Mouse (Mus musculus): ENCODE measurements around the gene Zfp804b. TPM values are rescaled to one million over a fixed set of nuclear protein-coding genes. Genes with fewer than 3 reads are reported as not detected.
"Not testable (repeated sequence)": the region's sequence is repeated elsewhere in the genome, so short reads cannot be mapped to it uniquely, and the experiment has no call there.

The Zfp804b gene
- polyA plus RNA-seq (2014; fragmentation: Nextera tagmentation; extraction: Ambion mirVana) = 1.8 and 1.9 TPM in 2 replicates

DNA sequence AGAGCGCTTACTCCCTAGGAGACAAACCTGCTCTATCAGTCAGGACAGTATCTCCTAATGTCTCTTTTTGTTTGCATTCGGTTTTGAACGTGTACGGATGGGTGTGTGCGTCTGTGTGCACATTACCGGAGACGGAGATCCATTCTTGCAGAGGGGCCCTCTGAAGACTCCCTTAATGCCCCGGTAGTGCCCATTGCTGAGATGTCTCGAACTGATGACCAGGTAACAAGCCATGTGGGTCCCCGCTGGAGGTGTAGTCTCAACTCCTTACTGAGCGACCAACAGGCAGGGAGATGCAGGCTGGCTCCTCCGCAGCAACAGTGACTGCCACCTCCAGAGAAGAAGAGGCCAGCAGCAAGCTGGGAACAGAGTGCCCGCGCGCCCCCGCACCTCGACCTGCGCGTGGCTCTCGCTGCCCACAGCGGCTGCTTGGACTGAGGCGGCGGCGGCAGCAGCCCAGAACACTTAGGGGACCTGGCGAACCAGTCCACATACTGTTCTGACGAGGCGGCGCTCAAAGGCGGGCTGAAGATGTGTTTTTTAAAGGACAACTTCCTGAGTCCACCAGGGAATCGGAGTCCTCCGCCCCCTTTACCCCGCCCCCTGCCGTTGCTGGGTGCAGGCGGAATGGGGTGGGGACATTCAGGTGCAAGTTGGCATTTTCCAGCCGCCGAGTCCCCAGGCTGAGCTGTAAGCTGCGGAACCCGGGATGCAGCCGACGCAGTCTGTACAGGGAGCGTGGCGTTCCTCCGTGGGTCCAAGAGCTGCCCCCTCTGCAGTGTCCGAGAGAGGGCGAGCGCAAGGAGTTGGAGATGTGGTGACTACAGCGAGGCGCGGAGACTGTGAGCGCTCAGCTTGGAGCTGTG is at the start of gene Zfp804b:
Gene Zfp804b (minus strand): TSS at position 612 of the 866 bp plus-strand sequence.
- H3K4me3 ChIP-seq (ENCODE audit: low read depth, low read length) = peak within 1 kb of the TSS; percentile 51
- H3K27me3 ChIP-seq (ENCODE audit: insufficient read depth, low read length) = 0 out of 2 replicates have a peak, but pooled peaks cover 2% of the 10 kb centered on the region
- TF ChIP-seq CTCF (IDR thresholded peaks at IDR 0.05; ENCODE audit: low read depth) = peak; percentile 54
- peak; percentile 74 for DNase-seq
- under 1% methylated on average over 50 of the region's 50 CpGs for WGBS
- H3K36me3 ChIP-seq (ENCODE audit: insufficient read depth) = no peaks in the 10 kb centered on the region
- ATAC-seq (ENCODE audit: insufficient read depth) = peak; percentile 98
- peak within 1 kb of the TSS; percentile 77 for H3K4me2 ChIP-seq
- H3K27ac ChIP-seq (ENCODE audit: low read depth) = peak within 1 kb of the TSS; percentile 75; the same call in 1 of the 2 replicates
- no peaks in the 10 kb centered on the region for H3K9me3 ChIP-seq (ENCODE audit: low read depth, low read length)
- H3K4me1 ChIP-seq (ENCODE audit: insufficient read depth) = no peaks in the 10 kb centered on the region
- peak within 1 kb of the TSS; percentile 52 for H3K9ac ChIP-seq

DNA sequence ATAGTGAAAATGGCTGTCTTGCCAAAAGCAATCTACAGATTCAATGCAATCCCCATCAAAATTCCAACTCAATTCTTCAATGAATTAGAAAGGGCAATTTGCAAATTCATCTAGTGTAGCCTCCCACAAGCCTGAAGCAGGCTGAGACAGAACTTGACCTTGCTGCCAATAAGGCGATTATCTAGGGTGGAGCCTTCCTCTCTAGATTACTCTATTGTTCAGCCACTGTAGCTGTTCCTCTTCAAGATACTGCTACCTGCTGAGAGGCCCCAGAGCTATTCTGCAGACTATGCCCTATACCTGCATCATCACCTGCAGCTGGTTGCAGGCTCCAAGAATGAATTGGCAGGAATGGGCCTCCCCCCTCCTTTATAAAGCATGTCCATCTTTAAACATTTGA is 20.1 kb upstream of the Zfp804b start:
- not testable (repeated sequence) for H3K27me3 ChIP-seq (ENCODE audit: insufficient read depth, low read length); H3K27ac ChIP-seq (ENCODE audit: low read depth); H3K4me2 ChIP-seq; H3K36me3 ChIP-seq (ENCODE audit: insufficient read depth); ATAC-seq (ENCODE audit: insufficient read depth); H3K9ac ChIP-seq; H3K4me1 ChIP-seq (ENCODE audit: insufficient read depth); H3K9me3 ChIP-seq (ENCODE audit: low read depth, low read length); H3K4me3 ChIP-seq (ENCODE audit: low read depth, low read length); DNase-seq
- 86% methylated on average over 1 of the region's 1 CpGs for WGBS

DNA sequence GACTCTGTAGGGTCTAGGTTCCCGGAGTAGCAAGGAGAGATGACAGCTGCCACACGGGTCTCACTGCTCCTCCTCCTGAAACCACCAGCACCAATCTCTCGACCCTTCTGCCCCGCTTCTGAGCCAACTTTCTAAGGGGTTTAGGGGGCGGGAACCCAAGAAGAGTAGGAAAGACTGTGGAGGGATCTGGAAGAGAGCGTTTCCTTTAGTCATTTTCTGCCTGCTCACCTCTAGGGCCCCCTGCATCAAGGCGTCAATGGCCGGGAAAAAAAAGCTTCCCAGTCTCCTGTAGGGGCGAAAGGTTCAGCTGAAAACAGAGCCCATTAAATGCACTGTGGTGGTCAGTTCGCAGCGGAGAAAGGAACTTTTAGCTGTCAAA is 444 bp upstream of the Zfp804b start:
- H3K4me3 ChIP-seq (ENCODE audit: low read depth, low read length) = peak overlapping the region; percentile 51
- no peak for TF ChIP-seq CTCF (IDR thresholded peaks at IDR 0.05; ENCODE audit: low read depth)
- H3K27ac ChIP-seq (ENCODE audit: low read depth) = peak overlapping the region; percentile 75; the same call in 1 of the 2 replicates
- ATAC-seq (ENCODE audit: insufficient read depth) = no peak; the same call in 1 of the 2 replicates
- DNase-seq = peak; percentile 43
- no peaks in the 10 kb centered on the region for H3K4me1 ChIP-seq (ENCODE audit: insufficient read depth)
- 0 out of 2 replicates have a peak, but pooled peaks cover 2% of the 10 kb centered on the region for H3K27me3 ChIP-seq (ENCODE audit: insufficient read depth, low read length)
- H3K36me3 ChIP-seq (ENCODE audit: insufficient read depth) = no peaks in the 10 kb centered on the region
- H3K9ac ChIP-seq = peak overlapping the region; percentile 52
- WGBS = under 1% methylated on average over 11 of the region's 11 CpGs
- H3K9me3 ChIP-seq (ENCODE audit: low read depth, low read length) = no peaks in the 10 kb centered on the region
- H3K4me2 ChIP-seq = peak overlapping the region; percentile 77

DNA sequence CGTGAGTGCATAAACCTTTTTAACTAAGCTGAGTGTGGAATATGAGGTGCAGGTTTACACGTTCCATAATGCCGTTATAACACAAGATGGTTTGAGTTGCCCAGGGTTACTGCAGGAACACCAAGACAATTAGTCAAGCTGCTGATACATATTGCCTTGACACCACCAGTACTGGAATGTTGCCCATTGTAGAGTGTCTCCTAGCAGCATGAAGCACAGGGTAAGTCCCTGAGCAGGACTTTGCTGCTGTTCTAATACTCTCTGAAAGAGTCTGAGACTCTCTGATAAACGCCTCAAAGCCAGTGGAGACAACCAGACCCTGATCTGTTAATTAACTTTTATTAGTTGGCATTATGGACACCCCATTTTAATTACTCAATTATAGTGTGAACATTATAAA is 19.0 kb downstream of the Zfp804b start:
- no peaks in the 10 kb centered on the region for H3K9me3 ChIP-seq (ENCODE audit: low read depth, low read length)
- ATAC-seq (ENCODE audit: insufficient read depth) (no peak), DNase-seq (peak; percentile 6)
- no peaks in the 10 kb centered on the region for H3K36me3 ChIP-seq (ENCODE audit: insufficient read depth)
- H3K27me3 ChIP-seq (ENCODE audit: insufficient read depth, low read length) = no peaks in the 10 kb centered on the region
- H3K27ac ChIP-seq (ENCODE audit: low read depth) = no peak overlapping the region
- no peak overlapping the region for H3K9ac ChIP-seq
- TF ChIP-seq CTCF (IDR thresholded peaks at IDR 0.05; ENCODE audit: low read depth) = no peak
- H3K4me2 ChIP-seq = no peak overlapping the region
- no peaks in the 10 kb centered on the region for H3K4me1 ChIP-seq (ENCODE audit: insufficient read depth)
- 67% methylated on average over 4 of the region's 4 CpGs for WGBS
- H3K4me3 ChIP-seq (ENCODE audit: low read depth, low read length) = no peak overlapping the region

GRCm38 (mm10) chr5:7303819-7304218 is 40.7 kb downstream of the Zfp804b start, which contains the start of gene Tex47:
Tex47 (plus strand) TSS chr5:7304119.
- Histone ChIP-seq H3K36me3 (ENCODE audit: insufficient read depth) (no peaks in the 10 kb centered on the region), H3K4me3 (ENCODE audit: low read depth, low read length) (no peak within 1 kb of the TSS), H3K9me3 (ENCODE audit: low read depth, low read length) (no peaks in the 10 kb centered on the region), H3K4me1 (ENCODE audit: insufficient read depth) (no peaks in the 10 kb centered on the region), H3K27ac (ENCODE audit: low read depth) (no peak within 1 kb of the TSS), H3K4me2 (no peak within 1 kb of the TSS), H3K9ac (no peak within 1 kb of the TSS), H3K27me3 (ENCODE audit: insufficient read depth, low read length) (no peaks in the 10 kb centered on the region)
- WGBS = 68% methylated on average over 1 of the region's 1 CpGs
- no peak for ATAC-seq (ENCODE audit: insufficient read depth)
- DNase-seq = no peak
- no peak for TF ChIP-seq CTCF (IDR thresholded peaks at IDR 0.05; ENCODE audit: low read depth)

DNA sequence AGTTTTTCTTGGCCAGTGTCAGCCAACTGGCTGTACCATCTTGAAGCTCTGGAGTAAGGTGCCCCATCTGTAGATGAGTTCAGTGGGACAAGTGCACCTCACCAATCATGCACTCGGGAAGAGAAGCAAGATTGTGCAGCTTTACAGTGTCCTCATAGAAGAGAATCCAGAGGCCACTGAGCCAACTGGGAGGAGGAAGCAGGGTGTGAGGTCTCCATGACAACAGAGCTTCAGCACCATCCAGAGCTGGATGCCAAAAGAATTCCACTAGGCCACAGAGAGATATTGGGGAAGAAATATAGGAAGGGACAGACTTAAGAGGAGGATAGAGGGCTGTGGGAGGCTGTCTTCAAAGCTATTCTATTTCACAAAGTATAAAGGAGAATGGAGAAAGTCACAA is 41.6 kb downstream of the Zfp804b start:
- H3K9me3 ChIP-seq (ENCODE audit: low read depth, low read length) = no peaks in the 10 kb centered on the region
- no peaks in the 10 kb centered on the region for H3K4me1 ChIP-seq (ENCODE audit: insufficient read depth)
- no peaks in the 10 kb centered on the region for H3K27me3 ChIP-seq (ENCODE audit: insufficient read depth, low read length)
- ATAC-seq (ENCODE audit: insufficient read depth) (no peak), DNase-seq (no peak)
- no peak overlapping the region for H3K9ac ChIP-seq
- no peak overlapping the region for H3K27ac ChIP-seq (ENCODE audit: low read depth)
- H3K36me3 ChIP-seq (ENCODE audit: insufficient read depth) = no peaks in the 10 kb centered on the region
- 68% methylated on average over 1 of the region's 1 CpGs for WGBS
- H3K4me3 ChIP-seq (ENCODE audit: low read depth, low read length) = no peak overlapping the region
- H3K4me2 ChIP-seq = no peak overlapping the region
- no peak for TF ChIP-seq CTCF (IDR thresholded peaks at IDR 0.05; ENCODE audit: low read depth)

DNA sequence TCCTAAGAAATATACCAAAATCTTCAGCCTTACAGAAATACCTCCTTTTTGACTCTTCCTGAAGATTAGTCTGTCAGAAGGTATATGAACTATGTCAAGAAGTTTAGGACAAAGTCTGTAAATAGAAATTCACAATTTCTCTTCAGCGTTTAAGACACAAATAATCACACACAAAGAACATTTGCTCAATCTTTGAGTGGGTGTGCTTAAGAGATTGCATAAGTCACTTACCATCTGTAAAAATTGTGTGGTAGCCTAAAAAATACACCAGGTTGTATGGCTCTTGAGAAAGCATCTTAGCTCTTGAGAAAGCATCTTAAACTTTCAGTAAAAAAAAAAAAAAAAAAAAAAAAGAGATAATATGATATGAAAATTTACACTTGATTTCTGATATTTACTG is 60.2 kb downstream of the Zfp804b start:
- no peaks in the 10 kb centered on the region for H3K36me3 ChIP-seq (ENCODE audit: insufficient read depth)
- H3K9ac ChIP-seq = no peak overlapping the region
- no peaks in the 10 kb centered on the region for H3K27me3 ChIP-seq (ENCODE audit: insufficient read depth, low read length)
- no peak overlapping the region for H3K4me3 ChIP-seq (ENCODE audit: low read depth, low read length)
- no peak overlapping the region for H3K4me2 ChIP-seq
- ATAC-seq (ENCODE audit: insufficient read depth) = no peak
- no peak for DNase-seq
- WGBS = 73% methylated on average over 1 of the region's 1 CpGs
- no peak overlapping the region for H3K27ac ChIP-seq (ENCODE audit: low read depth)
- no peaks in the 10 kb centered on the region for H3K9me3 ChIP-seq (ENCODE audit: low read depth, low read length)
- no peaks in the 10 kb centered on the region for H3K4me1 ChIP-seq (ENCODE audit: insufficient read depth)
- no peak for TF ChIP-seq CTCF (IDR thresholded peaks at IDR 0.05; ENCODE audit: low read depth)

Data from lung, embryonic 14.5 days (tissue).